Mouse (Mus musculus) kidney, adult 2 months (tissue): ENCODE results near the gene Tgds. TPM values are rescaled to one million over a fixed set of nuclear protein-coding genes. Genes with fewer than 3 reads are reported as not detected.
A peak's percentile ranks its signal among the peaks of the same experiment; 100 is the strongest.
"Not testable (repeated sequence)": the region's sequence is repeated elsewhere in the genome, so short reads cannot be mapped to it uniquely, and the experiment has no call there.

Source experiments
- DNase-seq: peaks from one replicate; pipeline ENCODE4 v3.0.0; 2021
- H3K27ac ChIP-seq: fragments of 200-500 bp; 2 replicates; pipeline ENCODE4 v1.5.1; 2012; ENCODE audit warnings: low read depth, low read length, control low read depth, inconsistent platforms; ENCODE audit not compliant: insufficient read depth
- H3K27me3 ChIP-seq: fragments of 200-500 bp; replicated peaks from 2 replicates; pipeline ENCODE4 v1.6.1; 2012; ENCODE audit warnings: mild to moderate bottlenecking, moderate library complexity, low read length, inconsistent platforms; ENCODE audit not compliant: control insufficient read depth, insufficient read depth
- H3K36me3 ChIP-seq: fragments of 200-500 bp; 2 replicates; pipeline ENCODE4 v1.6.1; 2012; ENCODE audit warnings: mild to moderate bottlenecking, moderate library complexity, low read length, inconsistent platforms; ENCODE audit not compliant: control insufficient read depth, insufficient read depth
- H3K4me1 ChIP-seq: fragments of 200-500 bp; 2 replicates; pipeline ENCODE4 v1.6.1; 2011; ENCODE audit warnings: low read length; ENCODE audit not compliant: control insufficient read depth, insufficient read depth
- H3K4me3 ChIP-seq: fragments of 200-500 bp; 2 replicates; pipeline ENCODE4 v1.5.1; 2011; ENCODE audit warnings: mild to moderate bottlenecking, low read depth, low read length, control low read depth; ENCODE audit not compliant: insufficient read depth
- CTCF ChIP-seq: fragments of 200-500 bp; conservative IDR thresholded peaks from 2 replicates; pipeline ENCODE4 v1.5.1; 2011; ENCODE audit warnings: low read depth, mild to moderate bottlenecking, control low read depth, low read length, moderate library complexity, mixed read lengths; ENCODE audit not compliant: insufficient read depth, insufficient read length
- POLR2A ChIP-seq: fragments of 200-500 bp; IDR thresholded peaks from one replicate; pipeline ENCODE4 v1.6.1; 2011; ENCODE audit warnings: low read depth, low read length, control low read depth
- WGBS: fragments of 180-500 bp; shearing (Covaris S2); methylation state at CpG from one replicate; pipeline ENCODE4 v1.1.7; 2018; 5-methylcytosine and 5-hydroxymethylcytosine counted together
- polyA plus RNA-seq: library from polyadenylated mRNA; depleted of rRNA; stranded (reverse); fragments of >200 nt; gene quantifications from 2 replicates; pipeline ENCODE4 v1.2.3, GENCODE M21; 2012

Gene Tgds
- polyA plus RNA-seq, 1 experiment: 15.9 TPM

- H3K4me3 ChIP-seq: no peak overlapping the region
- no peak for DNase-seq
- no peaks in the 10 kb centered on the region for H3K27me3 ChIP-seq
- no peaks in the 10 kb centered on the region for H3K4me1 ChIP-seq
- TF ChIP-seq CTCF (no peak), POLR2A (no peak)
- 62% methylated on average over 11 of the region's 11 CpGs for WGBS
- no peak overlapping the region for H3K27ac ChIP-seq
- H3K36me3 ChIP-seq: no peaks in the 10 kb centered on the region
These were observed 41.1 kb upstream of the Tgds start for GRCm38 (mm10) chr14:118173590-118174203.

- Histone ChIP-seq H3K4me3 (no peak overlapping the region), H3K27ac (no peak overlapping the region), H3K4me1 (no peaks in the 10 kb centered on the region), H3K36me3 (no peaks in the 10 kb centered on the region), H3K27me3 (no peaks in the 10 kb centered on the region)
- no peak for DNase-seq
- TF ChIP-seq POLR2A (no peak), CTCF (no peak)
- WGBS: 100% methylated on average over 4 of the region's 4 CpGs
These were observed 36.2 kb upstream of the Tgds start for GRCm38 (mm10) chr14:118168776-118169175.

GRCm38 (mm10) chr14:118162640-118163039 is 30.1 kb upstream of the Tgds start:
- WGBS: 81% methylated on average over 14 of the region's 14 CpGs
- Histone ChIP-seq H3K27ac (no peak overlapping the region), H3K4me1 (no peaks in the 10 kb centered on the region), H3K36me3 (peaks cover 3% of the 10 kb centered on the region), H3K4me3 (no peak overlapping the region), H3K27me3 (no peaks in the 10 kb centered on the region)
- DNase-seq: no peak
- TF ChIP-seq CTCF (no peak), POLR2A (no peak)

- Histone ChIP-seq H3K27me3 (no peaks in the 10 kb centered on the region), H3K27ac (no peak overlapping the region), H3K4me1 (no peaks in the 10 kb centered on the region), H3K4me3 (no peak overlapping the region), H3K36me3 (peaks cover 3% of the 10 kb centered on the region)
- 75% methylated on average over 3 of the region's 3 CpGs for WGBS
- no peak for DNase-seq
- TF ChIP-seq POLR2A (no peak), CTCF (no peak)
These were observed 29.2 kb upstream of the Tgds start for GRCm38 (mm10) chr14:118161751-118162150.

GRCm38 (mm10) chr14:118157146-118157545 is 24.6 kb upstream of the Tgds start:
- 28% methylated on average over 5 of the region's 5 CpGs for WGBS
- peaks cover 3% of the 10 kb centered on the region for H3K36me3 ChIP-seq
- no peak overlapping the region for H3K27ac ChIP-seq
- H3K4me1 ChIP-seq: no peaks in the 10 kb centered on the region
- TF ChIP-seq POLR2A: no peak
- TF ChIP-seq CTCF: peak; percentile 84
- H3K27me3 ChIP-seq: no peaks in the 10 kb centered on the region
- DNase-seq: peak; percentile 44
- no peak overlapping the region for H3K4me3 ChIP-seq

- Histone ChIP-seq H3K27ac (no peak overlapping the region), H3K4me3 (no peak overlapping the region), H3K27me3 (no peaks in the 10 kb centered on the region), H3K36me3 (peaks cover 3% of the 10 kb centered on the region), H3K4me1 (no peaks in the 10 kb centered on the region)
- 79% methylated on average over 10 of the region's 10 CpGs for WGBS
- DNase-seq: no peak
- no peak for TF ChIP-seq POLR2A
- TF ChIP-seq CTCF: no peak
These were observed 24.2 kb upstream of the Tgds start for GRCm38 (mm10) chr14:118156740-118157139.

GRCm38 (mm10) chr14:118156056-118156455 is 23.5 kb upstream of the Tgds start:
- not testable (repeated sequence) for H3K4me1 ChIP-seq, H3K36me3 ChIP-seq, DNase-seq, H3K27me3 ChIP-seq, H3K27ac ChIP-seq, H3K4me3 ChIP-seq
- WGBS: 96% methylated on average over 16 of the region's 16 CpGs
